Mouse (Mus musculus): ENCODE measurements around the gene Ackr1. TPM values are rescaled to one million over a fixed set of nuclear protein-coding genes. Genes with fewer than 3 reads are reported as not detected.
"Not testable (repeated sequence)": the region's sequence is repeated elsewhere in the genome, so short reads cannot be mapped to it uniquely, and the experiment has no call there.

The Ackr1 gene
- polyA plus RNA-seq, 1 experiment from 2014 or later = 68.9 TPM

- 54% methylated on average over 4 of the region's 4 CpGs for WGBS (ENCODE audit: insufficient replicate concordance)
Observed at GRCm38 (mm10) chr1:173324961-173325360, 8.6 kb downstream of the Ackr1 start.

GRCm38 (mm10) chr1:173323839-173324585, 9.5 kb downstream of the Ackr1 start:
- no peak overlapping the region for H3K9ac ChIP-seq
- peak overlapping the region; percentile 10; the same call in 1 of the 2 replicates for H3K27ac ChIP-seq
- H3K4me3 ChIP-seq (replicated peaks) = no peak overlapping the region
- H3K4me2 ChIP-seq = no peak overlapping the region
- no peaks in the 10 kb centered on the region for H3K36me3 ChIP-seq
- ATAC-seq (ENCODE audit: low read depth) = no peak
- WGBS (ENCODE audit: insufficient replicate concordance) = 18% methylated on average over 5 of the region's 5 CpGs
- no peaks in the 10 kb centered on the region for H3K9me3 ChIP-seq (replicated peaks)
- no peak for DNase-seq
- no peaks in the 10 kb centered on the region for H3K27me3 ChIP-seq
- peaks cover 46% of the 10 kb centered on the region for H3K4me1 ChIP-seq (replicated peaks)

More at GRCm38 (mm10) chr1:173324961-173325360, 8.6 kb downstream of the Ackr1 start:
- Histone ChIP-seq H3K9ac (no peak overlapping the region), H3K9me3 (replicated peaks) (no peaks in the 10 kb centered on the region), H3K4me1 (replicated peaks) (peaks cover 55% of the 10 kb centered on the region), H3K4me3 (replicated peaks) (no peak overlapping the region), H3K27me3 (no peaks in the 10 kb centered on the region), H3K36me3 (no peaks in the 10 kb centered on the region), H3K4me2 (no peak overlapping the region), H3K27ac (peak overlapping the region; percentile 69)
- ATAC-seq (ENCODE audit: low read depth) = no peak
- no peak for DNase-seq

GRCm38 (mm10) chr1:173322249-173322627, 11.3 kb downstream of the Ackr1 start:
- DNase-seq = no peak
- no peak for ATAC-seq (ENCODE audit: low read depth)
- Histone ChIP-seq H3K4me3 (replicated peaks) (no peak overlapping the region), H3K27me3 (no peaks in the 10 kb centered on the region), H3K4me1 (replicated peaks) (peaks cover 35% of the 10 kb centered on the region), H3K9ac (no peak overlapping the region), H3K4me2 (no peak overlapping the region), H3K27ac (no peak overlapping the region), H3K36me3 (no peaks in the 10 kb centered on the region), H3K9me3 (replicated peaks) (no peaks in the 10 kb centered on the region)
- WGBS (ENCODE audit: insufficient replicate concordance) = 59% methylated on average over 6 of the region's 6 CpGs

GRCm38 (mm10) chr1:173321593-173322248, 11.8 kb downstream of the Ackr1 start:
- WGBS (ENCODE audit: insufficient replicate concordance) = 71% methylated on average over 8 of the region's 8 CpGs
- Histone ChIP-seq H3K36me3 (no peaks in the 10 kb centered on the region), H3K9me3 (replicated peaks) (no peaks in the 10 kb centered on the region), H3K4me1 (replicated peaks) (peaks cover 30% of the 10 kb centered on the region), H3K4me3 (replicated peaks) (no peak overlapping the region), H3K27ac (no peak overlapping the region), H3K27me3 (no peaks in the 10 kb centered on the region), H3K4me2 (no peak overlapping the region), H3K9ac (no peak overlapping the region)
- ATAC-seq (ENCODE audit: low read depth) (no peak), DNase-seq (no peak)

GRCm38 (mm10) chr1:173317925-173318477, 15.5 kb downstream of the Ackr1 start:
- no peaks in the 10 kb centered on the region for H3K36me3 ChIP-seq
- WGBS (ENCODE audit: insufficient replicate concordance) = 52% methylated on average over 2 of the region's 2 CpGs
- H3K4me2 ChIP-seq = no peak overlapping the region
- no peak overlapping the region for H3K27ac ChIP-seq
- H3K9me3 ChIP-seq (replicated peaks) = no peaks in the 10 kb centered on the region
- no peaks in the 10 kb centered on the region for H3K27me3 ChIP-seq
- no peak overlapping the region for H3K4me3 ChIP-seq (replicated peaks)
- DNase-seq (no peak), ATAC-seq (ENCODE audit: low read depth) (no peak)
- H3K4me1 ChIP-seq (replicated peaks) = 0 out of 2 replicates have a peak, but pooled peaks cover 6% of the 10 kb centered on the region
- no peak overlapping the region for H3K9ac ChIP-seq

- ATAC-seq (ENCODE audit: low read depth) (no peak), DNase-seq (no peak)
- H3K4me1 ChIP-seq (replicated peaks) = 0 out of 2 replicates have a peak, but pooled peaks cover 6% of the 10 kb centered on the region
Observed at GRCm38 (mm10) chr1:173315725-173316124, 17.8 kb downstream of the Ackr1 start.

GRCm38 (mm10) chr1:173313535-173314050, 20.0 kb downstream of the Ackr1 start:
- not testable (repeated sequence) for H3K4me3 ChIP-seq (replicated peaks); H3K27me3 ChIP-seq; H3K9me3 ChIP-seq (replicated peaks); H3K27ac ChIP-seq; H3K36me3 ChIP-seq; ATAC-seq (ENCODE audit: low read depth); H3K4me2 ChIP-seq; H3K4me1 ChIP-seq (replicated peaks); DNase-seq; H3K9ac ChIP-seq
- 51% methylated on average over 7 of the region's 7 CpGs for WGBS (ENCODE audit: insufficient replicate concordance)

More at GRCm38 (mm10) chr1:173315725-173316124, 17.8 kb downstream of the Ackr1 start:
- 66% methylated on average over 3 of the region's 3 CpGs for WGBS (ENCODE audit: insufficient replicate concordance)
- Histone ChIP-seq H3K4me2 (no peak overlapping the region), H3K27ac (no peak overlapping the region), H3K27me3 (no peaks in the 10 kb centered on the region), H3K4me3 (replicated peaks) (no peak overlapping the region), H3K9me3 (replicated peaks) (no peaks in the 10 kb centered on the region), H3K36me3 (no peaks in the 10 kb centered on the region), H3K9ac (no peak overlapping the region)

GRCm38 (mm10) chr1:173302795-173303194, 30.8 kb downstream of the Ackr1 start:
- ATAC-seq (ENCODE audit: low read depth) = not testable (repeated sequence)

More at GRCm38 (mm10) chr1:173302795-173303194, 30.8 kb downstream of the Ackr1 start:
- not testable (repeated sequence) for H3K9ac ChIP-seq; H3K4me3 ChIP-seq (replicated peaks); H3K27me3 ChIP-seq; H3K9me3 ChIP-seq (replicated peaks); H3K4me2 ChIP-seq; H3K27ac ChIP-seq; DNase-seq; H3K4me1 ChIP-seq (replicated peaks); H3K36me3 ChIP-seq
- 40% methylated on average over 3 of the region's 3 CpGs for WGBS (ENCODE audit: insufficient replicate concordance)

Other genes with a start within 250 kb of the Ackr1 start
- not detected in 2 replicates for gene Olfr1408, start 196.4 kb downstream of the Ackr1 start, polyA plus RNA-seq (2015; fragmentation: Nextera tagmentation; extraction: Ambion mirVana)
- not detected in 2 replicates for gene Olfr1406, start 143.1 kb downstream of the Ackr1 start, polyA plus RNA-seq (2015; fragmentation: Nextera tagmentation; extraction: Ambion mirVana)
- gene Olfr218, start 135.9 kb downstream of the Ackr1 start, polyA plus RNA-seq (2015; fragmentation: Nextera tagmentation; extraction: Ambion mirVana) = not detected in 2 replicates
- not detected in 2 replicates for gene Olfr1404, start 121.4 kb downstream of the Ackr1 start, polyA plus RNA-seq (2015; fragmentation: Nextera tagmentation; extraction: Ambion mirVana)
- gene Fcer1a, start 106.5 kb downstream of the Ackr1 start, polyA plus RNA-seq (2015; fragmentation: Nextera tagmentation; extraction: Ambion mirVana) = 0.13 TPM in 1 of 2 replicates, not detected in the other
- gene Olfr418, start 67.7 kb downstream of the Ackr1 start, polyA plus RNA-seq (2015; fragmentation: Nextera tagmentation; extraction: Ambion mirVana) = not detected in 2 replicates
- gene Mptx2, start 56.0 kb downstream of the Ackr1 start, polyA plus RNA-seq (2015; fragmentation: Nextera tagmentation; extraction: Ambion mirVana) = not detected in 2 replicates
- gene Aim2, start 17.1 kb upstream of the Ackr1 start, polyA plus RNA-seq (2015; fragmentation: Nextera tagmentation; extraction: Ambion mirVana) = 4.3 and 5.1 TPM in 2 replicates
- 1.1 and 1.5 TPM in 2 replicates for gene Cadm3, start 33.9 kb upstream of the Ackr1 start, polyA plus RNA-seq (2015; fragmentation: Nextera tagmentation; extraction: Ambion mirVana)
- gene Ifi206, start 157.3 kb upstream of the Ackr1 start, polyA plus RNA-seq (2015; fragmentation: Nextera tagmentation; extraction: Ambion mirVana) = 0.10 and 0.12 TPM in 2 replicates
- gene Ifi214, start 202.2 kb upstream of the Ackr1 start, polyA plus RNA-seq (2015; fragmentation: Nextera tagmentation; extraction: Ambion mirVana) = not detected in 2 replicates